Mouse (Mus musculus): ENCODE measurements around the gene Plekha6.
A peak's percentile ranks its signal among the peaks of the same experiment; 100 is the strongest.
"Not testable (repeated sequence)": the region's sequence is repeated elsewhere in the genome, so short reads cannot be mapped to it uniquely, and the experiment has no call there.

Plekha6 gene

DNA sequence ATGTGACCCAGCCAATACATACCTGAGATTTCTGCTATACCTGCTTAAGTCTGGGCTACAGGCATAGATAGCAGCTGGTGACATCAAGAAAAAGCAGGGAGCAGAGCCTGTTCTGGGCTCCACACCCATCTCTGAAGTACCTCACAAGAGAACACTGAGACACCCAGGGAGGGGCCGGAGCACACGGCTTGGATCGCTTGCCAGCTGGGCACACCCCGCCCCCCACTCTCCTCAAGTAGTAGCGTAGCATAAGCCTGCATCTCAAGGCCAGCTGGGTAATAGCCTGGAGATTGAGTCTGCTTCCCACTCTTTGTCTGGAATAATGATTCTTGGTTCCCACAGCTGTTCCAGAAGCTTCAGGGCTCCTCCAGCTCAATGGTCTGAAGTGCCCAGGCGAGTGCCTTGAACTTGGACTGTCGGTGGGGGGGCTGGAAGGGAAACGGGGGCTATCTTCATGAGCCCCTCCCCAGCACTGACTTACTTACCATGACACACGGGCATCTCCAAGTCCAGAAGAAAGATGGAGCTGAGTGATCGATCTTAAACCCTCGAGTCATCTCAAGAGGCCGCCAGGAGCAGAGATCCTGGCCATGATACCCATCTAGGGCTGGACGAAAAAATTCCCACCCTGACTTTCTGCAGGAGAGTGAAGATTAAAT lies 157.4 kb downstream of the Plekha6 start, which contains the start of gene Kiss1:
TSS of gene Kiss1 (plus strand) at position 609 of the 659 bp plus-strand sequence.
- DNase-seq (ENCODE audit: low read depth, low spot score), result no peak

DNA sequence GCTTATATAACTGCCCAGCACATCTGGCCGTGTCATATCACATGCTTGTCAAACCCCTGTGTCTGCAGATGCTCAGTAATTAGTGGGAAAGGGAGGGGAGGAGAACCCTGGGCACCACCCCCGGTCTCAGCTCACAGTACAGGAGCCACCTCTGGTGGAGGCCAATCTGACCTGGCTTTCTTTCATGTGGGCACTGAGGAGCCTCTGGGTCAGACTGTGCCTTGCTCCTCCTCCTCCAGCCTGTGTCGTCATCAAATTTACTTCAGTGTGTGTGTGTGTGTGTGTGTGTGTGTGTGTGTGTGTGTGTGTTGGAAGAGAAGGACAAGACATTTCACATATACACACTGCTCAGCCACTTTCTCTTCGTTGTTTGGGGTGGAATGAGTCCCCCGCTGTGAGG lies 159.3 kb downstream of the Plekha6 start:
- no peak for DNase-seq (ENCODE audit: low read depth, low spot score)

DNA sequence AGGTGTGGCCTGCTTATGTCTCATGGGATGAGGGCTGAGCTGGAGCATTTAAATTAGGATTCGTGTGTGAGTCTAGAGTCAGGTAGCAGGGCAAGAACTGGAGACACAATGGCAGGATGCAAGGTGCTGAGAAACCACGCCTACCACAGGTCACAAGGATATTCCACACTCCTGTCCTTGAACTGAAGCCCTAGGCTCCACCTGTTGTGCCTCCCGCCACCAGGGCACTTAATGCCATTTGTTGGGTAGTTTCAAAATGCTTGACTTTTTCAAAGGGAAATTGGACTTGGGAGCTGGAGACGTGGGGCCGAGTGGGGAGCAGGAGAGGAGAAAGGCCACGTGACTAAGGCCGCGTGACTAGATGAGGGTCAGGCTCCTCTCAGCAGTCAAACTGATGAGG lies 161.9 kb downstream of the Plekha6 start:
- DNase-seq (ENCODE audit: low read depth, low spot score), result no peak

DNA sequence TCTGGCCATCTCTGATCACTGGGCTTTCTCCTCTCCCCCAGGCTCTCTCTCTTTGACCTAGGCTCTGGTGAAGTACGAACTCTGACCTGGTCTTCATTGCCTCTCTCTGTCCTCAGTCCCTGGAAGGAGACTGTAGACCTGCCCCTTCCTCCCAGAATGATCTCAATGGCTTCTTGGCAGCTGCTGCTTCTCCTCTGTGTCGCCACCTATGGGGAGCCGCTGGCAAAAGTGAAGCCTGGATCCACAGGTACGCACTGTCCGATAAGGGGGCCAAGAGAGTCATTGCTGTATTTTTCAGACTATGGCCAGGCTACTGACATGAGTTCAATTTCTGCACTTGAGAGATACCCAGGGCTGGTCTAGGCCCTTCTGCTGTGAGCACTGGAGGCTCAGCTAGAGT lies 163.1 kb downstream of the Plekha6 start:
- DNase-seq (ENCODE audit: low read depth, low spot score), result no peak

DNA sequence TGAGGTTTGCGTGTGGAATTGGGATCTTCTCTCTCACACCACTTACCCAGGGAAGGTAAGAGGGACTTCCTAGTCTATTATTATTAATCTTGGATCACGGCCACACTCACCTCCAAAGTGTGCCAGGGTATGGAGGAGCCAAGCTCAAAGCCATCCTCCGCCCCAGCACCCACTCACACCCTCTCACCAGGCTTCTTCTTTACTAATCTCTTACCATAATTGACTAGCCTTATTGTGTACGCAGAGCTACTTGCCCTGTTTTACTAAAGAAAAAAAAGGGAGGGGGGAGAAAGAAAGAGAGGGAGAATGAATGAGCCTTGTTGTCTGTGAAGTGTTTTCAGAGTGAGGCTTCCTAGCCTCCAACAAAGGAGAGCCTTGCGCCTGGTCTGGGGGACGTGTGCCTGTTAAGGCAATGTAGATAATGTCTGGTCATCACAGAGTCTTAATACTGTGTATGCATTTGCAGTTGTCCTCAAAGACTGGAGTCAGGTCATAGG lies 164.3 kb downstream of the Plekha6 start:
- no peak for DNase-seq (ENCODE audit: low read depth, low spot score)

DNA sequence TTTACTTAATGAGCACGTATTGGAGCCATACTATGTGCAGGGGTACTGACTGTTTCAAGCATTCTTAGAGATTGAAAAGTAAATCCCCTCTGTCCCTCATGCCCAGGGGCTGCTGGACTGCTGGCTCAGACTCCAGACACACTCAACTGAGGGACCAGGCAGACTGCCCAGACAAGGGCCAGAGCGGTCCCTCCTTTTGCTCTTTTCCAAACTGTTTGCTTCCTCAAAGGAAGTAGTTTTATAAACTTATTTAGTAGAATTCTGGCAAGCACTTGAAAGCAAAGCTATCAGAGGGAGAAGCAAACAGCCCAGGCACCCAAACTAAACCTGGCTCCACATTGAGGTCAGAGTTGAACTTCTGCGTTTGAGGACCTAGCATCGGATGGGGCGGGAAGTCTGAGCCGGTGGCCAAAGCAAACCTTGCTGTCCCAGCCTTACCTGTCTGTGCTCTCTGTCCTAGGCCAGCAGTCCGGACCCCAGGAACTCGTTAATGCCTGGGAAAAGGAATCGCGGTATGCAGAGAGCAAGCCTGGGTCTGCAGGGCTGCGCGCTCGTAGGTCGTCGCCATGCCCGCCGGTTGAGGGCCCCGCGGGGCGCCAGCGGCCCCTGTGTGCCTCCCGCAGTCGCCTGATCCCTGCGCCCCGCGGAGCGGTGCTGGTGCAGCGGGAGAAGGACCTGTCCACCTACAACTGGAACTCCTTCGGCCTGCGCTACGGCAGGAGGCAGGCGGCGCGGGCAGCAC lies 165.1 kb downstream of the Plekha6 start:
- no peak for DNase-seq (ENCODE audit: low read depth, low spot score)

DNA sequence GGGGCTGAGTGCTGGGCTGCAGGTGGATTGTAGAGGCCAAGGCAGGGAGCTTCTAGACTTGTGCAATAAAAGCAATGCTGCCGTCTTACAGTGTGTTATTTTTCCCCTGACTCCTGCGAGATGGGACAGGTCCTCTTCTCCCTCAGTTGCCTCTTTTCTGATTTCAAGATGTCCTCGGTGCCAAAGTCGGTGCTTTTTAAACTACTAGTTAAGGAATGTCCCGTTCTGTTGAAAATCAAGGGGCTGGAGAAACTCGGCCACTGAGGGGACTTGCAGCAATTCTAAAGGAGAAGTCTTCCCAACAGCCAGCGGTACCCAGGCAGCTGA lies 165.6 kb downstream of the Plekha6 start:
- DNase-seq (ENCODE audit: low read depth, low spot score), result no peak

DNA sequence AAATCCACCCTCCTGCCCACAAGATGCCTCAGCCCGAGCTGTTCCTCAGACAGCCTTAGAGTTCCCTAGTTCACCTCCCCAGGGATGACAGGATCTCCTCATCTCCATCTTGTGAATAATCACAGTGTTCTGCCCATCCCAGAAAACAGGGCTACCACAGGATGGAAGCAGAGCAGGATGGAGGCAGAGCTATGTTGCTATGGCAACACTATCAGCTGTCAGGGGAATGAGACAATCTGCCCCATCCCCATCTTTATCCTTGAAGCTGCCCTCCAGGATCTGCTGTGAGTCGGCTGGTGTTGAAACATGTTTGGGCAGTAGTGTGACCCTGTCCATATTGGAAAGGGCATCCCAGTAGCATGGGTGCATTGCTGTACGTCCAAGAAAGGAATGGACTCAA lies 167.1 kb downstream of the Plekha6 start:
- no peak for DNase-seq (ENCODE audit: low read depth, low spot score)

DNA sequence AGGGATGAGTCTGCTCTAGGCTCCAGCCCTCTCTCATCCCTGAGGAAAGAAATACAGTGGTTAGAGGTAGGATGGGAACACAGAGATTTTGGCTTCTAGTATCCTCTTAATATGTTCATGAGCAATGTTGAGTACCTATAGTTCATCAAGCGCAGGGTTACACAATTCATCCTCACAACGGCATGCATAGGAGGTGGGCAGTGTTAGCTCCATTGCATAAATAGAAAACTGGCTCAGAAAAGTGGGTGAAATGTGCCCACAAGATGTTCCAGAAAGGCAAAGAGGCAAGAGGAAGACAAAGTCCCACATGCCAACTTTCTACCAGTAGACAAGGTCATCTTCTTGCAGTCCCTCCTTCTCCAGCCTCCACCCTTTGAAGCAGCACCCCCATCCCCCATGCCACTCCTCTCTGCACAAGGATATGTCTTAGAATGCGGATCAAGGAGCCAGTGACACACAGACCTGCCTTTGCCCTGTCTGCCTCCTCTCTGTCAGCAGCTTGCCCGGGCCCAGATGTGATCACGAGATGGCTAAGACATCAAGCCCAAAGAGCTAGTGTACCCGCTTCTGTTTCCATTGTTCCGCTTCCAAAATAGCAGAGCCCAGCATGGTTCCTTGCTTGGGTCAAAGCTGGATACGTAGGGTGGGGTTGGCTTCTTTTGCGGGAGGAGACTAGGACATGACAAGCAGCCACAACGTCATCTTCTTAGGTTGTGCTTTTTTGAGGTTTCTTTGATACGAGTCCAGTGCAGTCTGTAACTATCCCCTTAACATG lies 168.8 kb downstream of the Plekha6 start:
- no peak for DNase-seq (ENCODE audit: low read depth, low spot score)

DNA sequence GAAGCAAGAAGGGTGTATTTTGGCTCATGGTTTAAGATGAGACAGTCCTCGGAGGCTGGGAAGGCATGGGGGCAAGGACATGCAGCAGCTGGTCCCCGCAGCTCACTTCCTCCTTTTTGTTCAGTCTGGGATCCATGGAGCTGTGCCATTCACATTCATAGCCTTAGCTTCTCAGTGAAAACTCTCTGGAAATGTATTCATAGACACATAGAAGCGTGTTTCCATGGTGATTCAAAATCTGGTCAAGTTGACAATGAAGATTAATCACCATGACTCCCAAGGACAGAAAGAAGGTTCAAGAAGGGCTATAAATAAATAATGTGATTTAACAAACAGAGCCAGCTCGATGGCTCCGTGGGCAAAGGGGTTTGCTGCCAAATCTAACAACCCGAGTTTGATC lies 169.9 kb downstream of the Plekha6 start:
- DNase-seq (ENCODE audit: low read depth, low spot score), result no peak

DNA sequence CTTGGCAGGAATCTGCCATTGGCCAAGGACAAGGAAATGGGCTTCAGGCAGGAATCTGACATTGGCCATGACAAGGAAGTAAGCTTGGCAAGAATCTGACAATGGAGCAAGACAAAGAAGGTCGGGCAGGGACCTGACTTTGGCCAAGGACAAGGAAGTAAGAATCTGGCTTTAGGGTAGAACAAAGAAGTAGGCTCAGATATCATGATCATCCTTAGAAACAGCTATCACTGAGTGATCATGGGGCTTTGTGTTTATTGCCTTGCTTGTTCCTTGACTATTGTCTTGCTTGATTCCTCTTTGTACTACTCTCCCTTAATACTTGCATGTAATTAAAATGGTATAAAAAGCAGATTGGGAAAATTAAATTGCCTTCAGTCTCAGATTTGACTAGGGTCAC lies 176.4 kb downstream of the Plekha6 start:
- not testable (repeated sequence) for DNase-seq (ENCODE audit: low read depth, low spot score)

DNA sequence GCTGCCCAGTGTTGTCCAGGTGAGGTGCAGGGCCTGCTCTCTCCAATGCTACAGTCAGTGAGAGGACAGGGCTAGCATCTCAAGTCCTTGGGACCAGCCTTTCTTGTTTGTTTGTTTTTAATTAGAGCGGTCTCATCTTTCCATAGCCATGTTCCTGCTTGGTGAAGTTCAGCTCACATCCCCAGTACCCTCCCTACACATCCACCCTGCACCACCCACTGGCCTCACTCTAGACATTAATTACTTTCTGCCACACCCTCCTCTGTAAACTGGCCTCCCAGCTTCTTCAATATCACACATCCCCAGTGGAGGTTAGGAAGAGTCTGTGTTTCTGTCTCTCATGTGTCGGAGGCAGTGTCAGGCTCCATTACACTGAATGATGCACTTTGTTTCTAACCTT lies 180.3 kb downstream of the Plekha6 start:
- no peak for DNase-seq (ENCODE audit: low read depth, low spot score)

DNA sequence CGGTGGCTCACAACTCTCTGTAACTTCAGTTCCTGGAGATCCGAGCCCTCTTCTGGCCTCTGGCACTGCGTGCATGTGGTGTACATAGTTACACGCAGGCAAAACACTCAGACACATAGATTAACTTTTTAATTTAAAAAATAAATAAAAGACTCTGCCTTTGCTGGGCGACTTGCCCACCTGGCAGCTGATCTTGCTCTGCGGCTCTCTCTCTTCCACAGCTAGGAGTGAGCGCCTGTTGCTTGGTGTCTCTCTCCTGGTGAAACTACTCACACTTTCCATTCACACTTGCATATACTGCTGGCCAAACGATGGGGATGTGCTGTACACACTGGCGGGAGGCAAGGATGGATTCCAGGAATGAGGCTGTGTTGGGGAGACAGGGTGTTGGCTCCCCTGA lies 182.5 kb downstream of the Plekha6 start:
- DNase-seq (ENCODE audit: low read depth, low spot score), result no peak

DNA sequence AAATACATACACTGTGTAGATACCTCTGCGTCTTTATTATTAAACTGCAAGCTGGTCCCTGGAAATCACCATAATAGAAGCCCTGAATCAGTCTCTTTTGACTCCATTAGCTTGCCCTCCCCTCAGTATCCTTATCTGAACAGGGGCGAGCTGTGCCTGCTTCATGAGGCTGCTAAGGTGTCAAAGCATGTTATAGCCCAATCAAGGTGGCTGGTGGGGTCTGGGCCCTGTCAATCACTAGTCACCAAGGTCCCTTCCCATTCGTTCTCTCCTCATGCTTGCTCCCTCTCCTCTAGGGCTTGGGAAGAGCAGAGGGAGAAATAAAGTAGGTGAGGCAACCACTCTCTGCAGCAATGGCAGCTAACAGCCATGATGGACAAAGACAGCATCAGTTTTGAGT lies 183.2 kb downstream of the Plekha6 start:
- DNase-seq (ENCODE audit: low read depth, low spot score), result no peak

DNA sequence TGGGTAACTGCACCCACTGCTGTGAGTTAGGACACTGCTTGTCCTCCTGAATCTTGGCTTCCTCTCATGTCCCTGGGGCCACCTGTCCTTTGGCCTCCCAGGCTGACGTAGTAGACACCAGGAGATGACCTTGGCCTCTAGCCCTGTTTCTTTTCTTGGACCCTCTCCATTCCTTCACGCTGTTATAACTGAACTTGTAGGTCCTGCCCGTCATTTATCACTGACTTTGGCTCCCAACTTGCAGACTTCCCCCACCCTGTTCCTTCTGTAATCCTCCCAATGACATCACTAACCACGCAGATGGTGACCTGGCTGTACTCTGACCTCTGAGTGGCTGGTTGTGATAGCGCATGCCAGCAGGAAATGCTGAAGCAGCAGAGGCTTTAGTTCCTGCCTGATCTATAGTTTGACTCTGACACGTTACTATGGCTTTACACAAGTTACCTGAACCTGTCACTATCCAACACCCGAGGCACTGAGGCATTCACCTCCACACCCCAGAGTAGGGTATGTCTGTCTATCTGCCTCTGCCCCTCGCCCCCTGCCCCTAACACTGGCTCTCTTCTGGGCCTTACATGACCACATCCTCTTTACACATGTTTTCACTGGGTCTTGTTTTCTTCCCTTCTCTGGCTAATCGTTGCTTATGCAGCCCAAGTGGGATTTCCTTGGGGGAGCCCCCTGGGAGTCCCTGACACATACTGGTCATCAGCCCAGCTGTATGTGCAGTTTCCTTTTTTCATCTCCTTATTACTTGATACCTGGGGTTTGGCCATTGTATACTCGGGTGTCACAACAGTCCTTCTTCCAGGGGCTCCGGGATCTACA lies 183.9 kb downstream of the Plekha6 start:
- DNase-seq (ENCODE audit: low read depth, low spot score), result peak; percentile 33

DNA sequence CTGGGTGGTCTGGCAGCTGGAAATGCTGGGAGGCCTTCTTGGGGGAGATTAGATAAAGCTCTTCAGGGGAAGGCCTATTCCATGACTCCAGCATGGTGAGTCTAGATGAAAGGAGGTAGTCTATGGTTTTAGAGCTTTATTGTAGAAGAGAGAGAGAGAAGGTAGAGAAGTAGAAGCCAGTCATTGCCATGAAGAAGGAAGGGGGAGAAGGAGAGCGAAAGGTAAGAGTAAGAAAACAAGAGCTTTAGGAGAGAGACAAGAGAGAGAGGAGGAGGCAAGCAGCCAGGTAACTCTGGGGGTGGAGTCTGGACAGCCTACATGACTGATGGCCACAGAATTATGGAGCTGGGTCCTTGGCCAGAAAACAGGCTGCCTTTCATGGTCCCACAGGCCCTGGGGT lies 186.2 kb downstream of the Plekha6 start, which contains the start of gene Ren1:
TSS of gene Ren1 (plus strand) at position 301 of the 400 bp plus-strand sequence.
- DNase-seq (ENCODE audit: low read depth, low spot score), result no peak

DNA sequence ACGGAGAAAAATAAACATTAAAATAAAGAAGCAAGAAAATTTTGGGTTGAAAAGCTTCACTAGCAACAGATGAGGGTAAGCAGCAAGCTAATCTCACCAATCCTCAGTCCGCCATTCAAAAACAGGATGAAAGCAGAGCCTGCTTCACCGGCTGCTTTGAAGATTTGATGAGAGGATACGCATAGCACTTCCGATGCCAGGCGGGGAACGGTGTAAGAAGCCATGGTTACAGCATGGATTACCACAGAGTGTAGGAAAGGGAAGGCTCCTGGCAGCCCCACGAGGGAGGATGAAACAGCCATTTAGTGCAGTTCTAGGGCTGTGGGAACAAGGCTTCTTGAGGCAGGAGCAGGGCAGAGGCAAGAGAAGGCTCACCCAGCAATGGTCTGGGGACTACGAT lies 187.8 kb downstream of the Plekha6 start:
- no peak for DNase-seq (ENCODE audit: low read depth, low spot score)
